Mouse (Mus musculus) ovary, postnatal 14 days (tissue): ENCODE measurements around the gene Vmn2r18.
A peak's percentile ranks its signal among the peaks of the same experiment; 100 is the strongest.

ENCODE experiments used
- DNase-seq: peaks from one replicate; pipeline ENCODE4 v3.0.0; 2022; ENCODE audit warnings: low spot score

Vmn2r18 gene

DNA sequence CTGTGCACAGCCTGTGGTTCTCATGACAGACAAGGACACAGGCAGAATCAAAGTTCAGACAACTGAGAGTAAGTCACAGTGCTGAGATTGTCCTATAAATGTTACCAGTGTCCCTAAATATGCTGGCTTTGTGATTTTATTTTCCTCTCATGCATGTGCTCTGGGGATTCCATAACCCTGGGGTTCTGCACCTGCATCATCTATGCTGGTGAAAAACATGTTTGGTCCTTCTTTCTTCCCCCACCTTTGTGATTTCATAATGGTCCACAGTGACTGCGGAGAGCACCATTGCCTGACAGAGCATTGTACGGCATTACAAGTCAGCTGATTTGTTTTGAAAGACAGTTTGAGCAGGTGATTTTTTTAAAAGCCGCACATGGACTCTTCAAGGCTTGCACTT is at the start of gene Vmn2r18:
TSS of gene Vmn2r18 (minus strand) at position 101 of the 400 bp plus-strand sequence.
- DNase-seq: no peak

GRCm38 (mm10) chr5:151651411-151651784 is 45.6 kb upstream of the Vmn2r18 start:
- no peak for DNase-seq

GRCm38 (mm10) chr5:151650700-151651410 is 45.0 kb upstream of the Vmn2r18 start, which contains the start of gene Rfc3:
Rfc3 (minus strand) TSS chr5:151651242.
- peak; percentile 96 for DNase-seq

GRCm38 (mm10) chr5:151644845-151645244 is 39.0 kb upstream of the Vmn2r18 start:
- DNase-seq: no peak

DNA sequence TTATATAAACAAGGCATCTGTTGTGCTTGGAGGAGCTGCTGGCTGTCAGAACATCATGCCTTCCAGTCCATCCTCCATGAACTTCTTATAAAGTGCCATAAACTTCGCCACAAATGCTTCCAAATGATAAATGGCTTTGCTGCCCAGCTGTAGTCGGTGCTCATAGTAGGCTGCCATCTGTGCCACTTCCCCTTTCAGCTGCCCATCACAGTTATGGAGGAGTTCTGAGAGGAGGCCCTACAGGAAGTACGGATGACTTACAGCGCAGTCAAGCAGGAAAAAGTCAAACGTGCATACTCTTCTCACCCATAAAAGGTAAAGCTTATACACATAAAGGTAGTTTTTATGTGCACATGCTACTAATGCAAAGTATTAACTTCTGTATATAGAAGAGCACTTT is 37.0 kb upstream of the Vmn2r18 start:
- DNase-seq: no peak

GRCm38 (mm10) chr5:151642102-151642501 is 36.3 kb upstream of the Vmn2r18 start:
- no peak for DNase-seq

GRCm38 (mm10) chr5:151601696-151602095 is 4.1 kb downstream of the Vmn2r18 start:
- DNase-seq: no peak
